ENCODE assay signal across 29 mouse cellular contexts in the genomic region with DNA sequence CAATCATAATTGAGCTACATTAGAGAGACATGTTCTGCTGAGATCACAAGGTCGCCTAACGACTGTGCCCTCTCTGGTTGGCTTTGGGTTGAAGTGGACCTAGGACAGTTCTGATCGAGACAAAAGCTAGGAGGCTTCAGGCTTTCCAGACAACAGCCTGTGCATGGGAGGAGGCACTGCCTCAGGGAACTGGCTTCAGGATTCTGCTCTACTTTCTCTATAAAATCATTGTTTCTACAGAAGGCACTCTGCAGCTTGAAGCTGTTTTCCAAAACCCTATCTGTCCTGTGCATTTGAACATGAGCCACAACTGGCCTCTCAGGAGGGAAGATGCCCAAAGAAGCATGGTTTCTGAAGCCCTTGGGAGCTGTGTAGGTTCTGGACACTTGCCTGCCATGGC.
DNase-seq lines count a peak whose midpoint lies in the region; ATAC-seq and TF ChIP-seq lines count a peak whose summit lies in the region.
"Had no signal": no experiment of that assay in that cellular context is flagged by ENCODE, and none has a peak within 500 bp of the region (broad histone marks: within the 10 kb centered on the region; RNA-seq: fewer than 3 reads in every experiment).

No protein-coding gene starts in this region.

- no peak for DNase-seq in frontal cortex, postnatal 10 days (ENCODE audit: low spot score in 2 of 2)
- DNase-seq in left cerebral cortex, adult 2 months (ENCODE audit: extremely low spot score in 1 of 2, low spot score in 2 of 2), result no peak
- DNase-seq in left cerebral cortex, postnatal 36 days (ENCODE audit: low spot score in 2 of 2), result no peak
- no peak for DNase-seq in stomach, postnatal 0 days (ENCODE audit: low spot score)
- DNase-seq: adrenal gland, adult 8-10 months; adrenal gland, postnatal 14 days; adrenal gland, postnatal 36 days; B cell, adult 2 months; cerebellum, adult 11 months; cerebellum, adult 18-20 months; cerebellum, adult 8-10 months; cerebellum, adult 9-11 months; cerebellum, postnatal 14 days; cerebellum, postnatal 36 days; embryo, embryonic 11 days; forebrain, postnatal 0 days had no signal

- no peak overlapping the region for H3K4me3 ChIP-seq in left cerebral cortex, adult 2 months
- H3K4me3 ChIP-seq in stomach, embryonic 16.5 days (replicated peaks; ENCODE audit: low read length), result no peak overlapping the region
- no peak overlapping the region for H3K4me3 ChIP-seq in stomach, postnatal 0 days (ENCODE audit: low read depth, low read length)
- H3K4me3 ChIP-seq: embryonic facial prominence, embryonic 13.5 days; embryonic facial prominence, embryonic 15.5 days; erythroblast, embryonic 14.5 days; forebrain, embryonic 10.5 days; forebrain, embryonic 12.5 days had no signal

- no peaks in the 10 kb centered on the region for H3K36me3 ChIP-seq in stomach, embryonic 16.5 days (ENCODE audit: control insufficient read depth, insufficient read depth, low read length)
- H3K36me3 ChIP-seq in stomach, postnatal 0 days (ENCODE audit: control insufficient read depth, insufficient read depth, low read length), result no peaks in the 10 kb centered on the region
- H3K36me3 ChIP-seq: embryonic facial prominence, embryonic 13.5 days; embryonic facial prominence, embryonic 15.5 days; forebrain, embryonic 10.5 days; forebrain, embryonic 12.5 days had no signal

- H3K27ac ChIP-seq in left cerebral cortex, adult 2 months, result peak overlapping the region; percentile 67
- H3K27ac ChIP-seq in stomach, embryonic 16.5 days (ENCODE audit: low read length), result no peak overlapping the region
- H3K27ac ChIP-seq in stomach, postnatal 0 days (replicated peaks), result no peak overlapping the region
- H3K27ac ChIP-seq: embryonic facial prominence, embryonic 13.5 days; embryonic facial prominence, embryonic 15.5 days; forebrain, embryonic 10.5 days; forebrain, embryonic 12.5 days had no signal

- TF ChIP-seq EP300 in stomach, postnatal 0 days (optimal IDR thresholded peaks at IDR 0.05), result no peak

- peak; percentile 69 for ATAC-seq in frontal cortex, adult (ENCODE audit: low TSS enrichment)
- no peak for ATAC-seq in stomach, embryonic 16.5 days (ENCODE audit: insufficient read depth, low FRiP score)
- no peak for ATAC-seq in stomach, postnatal 0 days (ENCODE audit: low FRiP score, low TSS enrichment)
- ATAC-seq: activated CD4-positive, CD25-positive, alpha-beta regulatory T cell, adult 4 months; CD4-positive, CD25-positive, alpha-beta regulatory T cell, adult 4 months; forebrain, embryonic 14.5 days; forebrain, postnatal 0 days; Patski had no signal

- no peaks in the 10 kb centered on the region for H3K9me3 ChIP-seq in stomach, embryonic 16.5 days (replicated peaks; ENCODE audit: control insufficient read depth, low read length)
- no peaks in the 10 kb centered on the region for H3K9me3 ChIP-seq in stomach, postnatal 0 days (ENCODE audit: control insufficient read depth, low read length)
- H3K9me3 ChIP-seq: embryonic facial prominence, embryonic 13.5 days; embryonic facial prominence, embryonic 15.5 days; forebrain, embryonic 10.5 days; forebrain, embryonic 12.5 days; G1E had no signal

- H3K27me3 ChIP-seq in stomach, embryonic 16.5 days (ENCODE audit: control insufficient read depth, insufficient read depth, low read length), result no peaks in the 10 kb centered on the region
- H3K27me3 ChIP-seq in stomach, postnatal 0 days (ENCODE audit: control insufficient read depth, insufficient read depth, low read length), result no peaks in the 10 kb centered on the region
- H3K27me3 ChIP-seq: CH12.LX; embryonic facial prominence, embryonic 13.5 days; embryonic facial prominence, embryonic 15.5 days; Patski had no signal

- no peak overlapping the region for H3K4me2 ChIP-seq in stomach, embryonic 16.5 days (ENCODE audit: low read depth, low read length)
- no peak overlapping the region for H3K4me2 ChIP-seq in stomach, postnatal 0 days (replicated peaks; ENCODE audit: low read depth)
- H3K4me2 ChIP-seq: embryonic facial prominence, embryonic 13.5 days; embryonic facial prominence, embryonic 15.5 days; forebrain, embryonic 12.5 days had no signal

- H3K9ac ChIP-seq in stomach, embryonic 16.5 days (ENCODE audit: low read length), result 0 out of 2 replicates have a peak overlapping the region, but pooled peaks have one; percentile 5
- no peak overlapping the region for H3K9ac ChIP-seq in stomach, postnatal 0 days (ENCODE audit: low read length)
- H3K9ac ChIP-seq: embryonic facial prominence, embryonic 13.5 days; embryonic facial prominence, embryonic 15.5 days; forebrain, embryonic 12.5 days; forebrain, postnatal 0 days had no signal

- 74% methylated on average over 3 of the region's 3 CpGs for WGBS in stomach, embryonic 16.5 days
- 75% methylated on average over 3 of the region's 3 CpGs for WGBS in stomach, postnatal 0 days

- H3K4me1 ChIP-seq in stomach, embryonic 16.5 days (ENCODE audit: control insufficient read depth, insufficient read depth, low read length), result peaks cover 21% of the 10 kb centered on the region
- peaks cover 4% of the 10 kb centered on the region; the same call in 1 of the 2 replicates for H3K4me1 ChIP-seq in stomach, postnatal 0 days (replicated peaks; ENCODE audit: control insufficient read depth, insufficient read depth)

- TF ChIP-seq CTCF in left cerebral cortex, adult 2 months (IDR thresholded peaks at IDR 0.05), result no peak
- no peak for TF ChIP-seq CTCF in stomach, postnatal 0 days (IDR thresholded peaks at IDR 0.05; ENCODE audit: low read depth)

- intact Hi-C loops in left cerebral cortex, adult 2 months (cut with DNase I), result no loop called here
- intact Hi-C loops in left cerebral cortex, postnatal 36 days (cut with DNase I), result no loop called here
